Mouse (Mus musculus): Measurements from ENCODE around the gene Myh2. TPM values are rescaled to one million over a fixed set of nuclear protein-coding genes. Genes with fewer than 3 reads are reported as not detected.

Myh2 gene
- polyA plus RNA-seq, 1 experiment from 2014 or later = 0.11 TPM

DNA sequence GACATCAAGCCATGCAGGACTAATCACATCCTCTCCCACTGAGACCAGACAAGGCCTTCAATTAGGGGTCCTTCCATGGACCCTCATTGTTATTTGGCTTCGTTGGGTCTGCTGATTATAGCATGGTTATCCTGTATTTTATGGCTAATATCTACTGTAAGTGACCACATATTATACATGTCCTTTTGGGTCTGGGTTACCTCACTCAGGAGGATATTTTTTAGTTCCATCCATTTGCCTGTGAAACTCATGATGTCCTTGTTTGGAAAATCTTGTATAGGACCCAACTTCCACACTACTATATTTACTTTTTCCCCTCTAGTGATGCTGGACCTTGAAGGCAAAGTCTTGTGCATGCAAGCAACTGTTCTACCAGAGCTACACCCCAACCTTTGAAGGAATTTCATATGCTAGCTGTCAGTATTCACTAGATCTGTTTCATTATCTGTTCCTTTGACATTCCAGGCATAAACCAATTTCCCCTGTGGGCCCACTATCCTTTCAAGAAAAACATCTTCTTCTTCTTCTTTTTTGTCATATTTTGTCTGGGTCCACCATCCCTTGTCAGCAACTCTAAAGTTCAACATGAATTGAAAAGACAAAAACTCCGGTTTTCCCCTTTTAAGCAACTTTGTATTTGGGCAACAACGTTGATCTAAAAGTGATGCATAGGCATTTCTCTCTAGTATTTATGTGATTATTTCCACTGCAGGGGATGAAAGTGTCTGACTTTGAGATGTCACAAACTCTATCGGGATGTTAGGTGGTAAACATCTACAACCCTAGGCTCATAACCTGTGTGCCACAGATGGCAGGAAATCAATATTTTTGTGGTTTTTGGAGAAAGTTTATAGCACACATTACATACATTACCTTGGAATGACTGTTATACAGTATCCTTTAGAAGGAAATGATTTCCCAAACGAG lies 25.1 kb upstream of the Myh2 start:
- Histone ChIP-seq H3K9ac (no peak overlapping the region), H3K4me2 (replicated peaks) (no peak overlapping the region), H3K27me3 (no peaks in the 10 kb centered on the region), H3K4me1 (peaks cover 5% of the 10 kb centered on the region; the same call in 1 of the 2 replicates), H3K4me3 (no peak overlapping the region), H3K27ac (no peak overlapping the region), H3K9me3 (no peaks in the 10 kb centered on the region), H3K36me3 (no peaks in the 10 kb centered on the region)
- ATAC-seq (ENCODE audit: low FRiP score, low read depth) = no peak
- WGBS = 85% methylated on average over 5 of the region's 5 CpGs

DNA sequence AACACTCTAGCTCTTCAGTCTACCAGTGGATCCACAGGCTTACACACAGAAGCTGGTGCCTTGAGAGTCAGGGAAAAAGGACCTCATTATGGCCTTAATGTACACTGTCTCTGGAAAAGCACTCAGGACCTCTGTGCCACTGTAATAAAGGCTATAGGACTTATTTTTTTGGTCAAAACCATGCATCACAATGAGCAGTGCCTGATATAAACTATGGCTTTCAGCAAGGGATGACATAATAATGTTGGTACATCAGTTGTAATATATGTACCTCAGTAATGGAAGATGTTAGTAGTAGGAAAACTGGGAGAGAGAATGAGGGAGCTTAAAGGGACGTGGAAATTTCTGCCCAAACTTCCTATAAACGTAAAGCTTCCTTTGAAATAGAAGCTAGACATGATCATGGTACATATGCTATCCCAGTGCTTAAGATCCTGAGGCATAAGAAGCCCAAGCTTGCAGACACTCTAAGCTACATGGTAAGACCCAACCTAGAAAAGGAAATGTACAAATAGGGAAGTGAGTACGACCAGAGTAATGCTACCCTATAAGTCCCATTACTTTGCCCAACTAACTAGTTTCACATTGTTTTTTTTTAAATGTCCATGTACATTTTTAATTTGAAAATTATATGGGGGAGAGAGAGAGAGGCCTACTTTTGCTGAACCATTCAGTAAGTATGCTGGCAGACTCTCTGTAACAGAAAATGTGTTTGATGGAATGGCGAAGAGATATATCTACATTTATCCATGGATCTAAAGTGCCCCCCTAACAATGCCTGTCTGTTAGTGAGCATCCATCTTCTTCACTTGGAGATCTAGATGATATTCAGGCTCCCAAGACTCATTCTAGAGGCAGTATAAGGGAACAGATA lies 24.2 kb upstream of the Myh2 start:
- H3K4me2 ChIP-seq (replicated peaks) = no peak overlapping the region
- H3K36me3 ChIP-seq = no peaks in the 10 kb centered on the region
- H3K4me3 ChIP-seq = no peak overlapping the region
- no peak for ATAC-seq (ENCODE audit: low FRiP score, low read depth)
- H3K9ac ChIP-seq = no peak overlapping the region
- no peaks in the 10 kb centered on the region for H3K9me3 ChIP-seq
- WGBS = 86% methylated on average over 4 of the region's 4 CpGs
- peaks cover 5% of the 10 kb centered on the region; the same call in 1 of the 2 replicates for H3K4me1 ChIP-seq
- H3K27me3 ChIP-seq = no peaks in the 10 kb centered on the region
- H3K27ac ChIP-seq = no peak overlapping the region

DNA sequence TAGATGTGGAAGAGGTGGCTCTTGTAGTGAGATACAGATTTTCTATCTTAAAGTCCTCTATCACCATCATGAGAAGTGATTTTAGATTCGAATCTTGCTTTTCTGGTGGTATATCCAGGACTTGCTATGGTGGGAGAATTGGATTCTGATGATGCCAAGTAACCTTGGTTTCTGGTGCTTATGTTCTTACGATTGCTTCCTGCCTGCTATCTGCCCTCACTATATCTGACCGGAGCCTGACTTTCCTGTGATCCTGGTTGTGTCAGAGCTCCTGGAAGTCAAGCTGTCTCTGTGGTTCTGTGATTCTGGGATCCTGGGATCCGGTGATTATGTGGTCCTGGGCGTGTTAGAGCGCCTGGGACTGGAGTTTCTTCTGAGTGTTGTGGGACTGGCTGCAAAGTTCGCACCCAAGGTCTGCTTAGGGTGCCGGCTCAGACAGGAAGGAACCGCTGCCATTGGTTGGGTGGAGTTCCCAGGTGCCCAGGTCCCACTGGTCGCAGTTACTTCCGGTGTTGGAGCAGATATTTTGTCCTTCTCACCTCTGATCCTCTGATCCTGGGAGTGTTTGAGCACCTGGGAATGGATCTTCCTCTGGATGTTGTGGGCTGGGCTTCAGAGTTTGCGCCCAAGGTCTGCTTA lies 23.4 kb upstream of the Myh2 start:
- H3K9ac ChIP-seq = no peak overlapping the region
- H3K27ac ChIP-seq = no peak overlapping the region
- no peak overlapping the region for H3K4me3 ChIP-seq
- no peak overlapping the region for H3K4me2 ChIP-seq (replicated peaks)
- H3K4me1 ChIP-seq = peaks cover 5% of the 10 kb centered on the region; the same call in 1 of the 2 replicates
- H3K9me3 ChIP-seq = no peaks in the 10 kb centered on the region
- no peak for ATAC-seq (ENCODE audit: low FRiP score, low read depth)
- no peaks in the 10 kb centered on the region for H3K27me3 ChIP-seq
- 91% methylated on average over 12 of the region's 12 CpGs for WGBS
- H3K36me3 ChIP-seq = no peaks in the 10 kb centered on the region

DNA sequence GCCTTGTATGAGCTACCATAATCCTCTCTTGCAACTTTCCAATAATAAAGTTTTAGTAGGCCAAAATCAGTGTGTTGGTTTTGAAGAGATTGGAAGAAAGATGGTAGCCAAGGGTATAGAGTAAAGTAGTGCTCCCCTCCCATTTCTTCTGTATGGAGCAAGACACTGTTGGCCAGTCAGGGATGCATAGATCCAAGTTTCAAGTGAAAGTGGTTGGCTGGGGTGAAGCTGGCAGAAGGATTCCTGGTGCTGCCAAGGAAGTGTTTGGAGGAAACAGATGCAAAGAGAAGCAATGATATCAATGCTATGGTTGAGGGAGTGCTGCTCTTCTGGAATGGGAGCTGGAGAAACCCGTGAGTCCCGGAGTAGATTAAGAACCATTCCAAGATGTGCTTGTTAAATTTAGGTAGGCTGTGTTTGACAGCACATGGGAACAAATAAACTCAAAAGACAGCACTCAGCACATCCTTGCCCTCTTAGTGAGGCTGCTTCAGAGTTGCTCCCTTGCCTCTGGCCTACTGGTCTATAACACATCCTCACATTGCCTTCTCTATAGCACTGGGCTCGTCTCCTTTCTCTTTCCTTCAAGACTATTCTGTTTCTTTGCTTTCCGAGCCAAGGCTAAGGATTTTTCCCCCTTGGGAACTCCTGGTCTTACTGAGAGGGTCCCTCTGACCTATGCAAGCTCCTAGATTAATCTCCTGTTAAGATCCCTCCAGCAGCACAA lies 22.4 kb upstream of the Myh2 start:
- 86% methylated on average over 4 of the region's 4 CpGs for WGBS
- H3K27ac ChIP-seq = no peak overlapping the region
- H3K9ac ChIP-seq = no peak overlapping the region
- no peak for ATAC-seq (ENCODE audit: low FRiP score, low read depth)
- no peaks in the 10 kb centered on the region for H3K9me3 ChIP-seq
- no peaks in the 10 kb centered on the region for H3K27me3 ChIP-seq
- no peak overlapping the region for H3K4me2 ChIP-seq (replicated peaks)
- H3K4me3 ChIP-seq = no peak overlapping the region
- peaks cover 9% of the 10 kb centered on the region for H3K4me1 ChIP-seq
- no peaks in the 10 kb centered on the region for H3K36me3 ChIP-seq

DNA sequence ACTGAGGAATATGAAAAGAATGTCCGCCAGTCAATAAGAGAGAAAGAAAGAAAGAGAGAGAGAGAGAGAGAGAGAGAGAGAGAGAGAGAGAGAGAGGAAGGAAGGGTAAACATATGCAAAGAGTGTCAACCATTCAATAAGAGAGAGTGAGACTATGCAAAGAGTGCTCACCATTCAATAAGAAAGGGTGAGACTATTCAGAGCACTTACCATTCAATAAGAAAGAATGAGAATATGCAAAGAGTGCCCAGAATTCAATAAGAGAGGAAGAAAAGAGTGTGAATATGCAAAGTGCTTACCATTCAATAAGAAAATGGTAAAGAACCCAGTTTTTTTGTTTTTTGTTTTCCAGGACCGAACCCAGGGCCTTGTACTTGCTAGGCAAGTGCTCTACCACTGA lies 20.6 kb upstream of the Myh2 start:
- Histone ChIP-seq H3K27me3 (no peaks in the 10 kb centered on the region), H3K4me2 (replicated peaks) (no peak overlapping the region), H3K9ac (no peak overlapping the region), H3K27ac (no peak overlapping the region), H3K36me3 (no peaks in the 10 kb centered on the region), H3K4me3 (no peak overlapping the region), H3K9me3 (no peaks in the 10 kb centered on the region), H3K4me1 (peaks cover 4% of the 10 kb centered on the region)
- 89% methylated on average over 2 of the region's 2 CpGs for WGBS
- ATAC-seq (ENCODE audit: low FRiP score, low read depth) = no peak

DNA sequence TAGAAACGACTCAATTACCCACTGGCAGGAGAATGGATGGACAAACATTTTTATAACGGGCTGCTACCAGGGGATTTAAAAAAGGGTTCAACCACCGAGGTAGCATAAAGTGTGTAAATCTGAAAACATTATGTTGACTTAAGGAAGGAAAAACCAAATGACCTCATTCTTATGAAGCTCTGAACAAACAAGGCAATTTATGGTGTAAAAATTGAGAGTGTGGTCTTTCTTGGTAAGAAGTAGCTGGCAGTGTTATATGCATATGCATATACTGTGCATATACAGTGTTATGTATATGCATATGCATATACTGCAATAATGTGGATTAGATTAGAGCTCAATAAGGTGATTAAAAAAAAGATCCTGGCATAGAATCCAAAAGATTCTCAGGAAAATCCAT lies 19.7 kb upstream of the Myh2 start:
- Histone ChIP-seq H3K27ac (no peak overlapping the region), H3K4me1 (peaks cover 4% of the 10 kb centered on the region), H3K9me3 (no peaks in the 10 kb centered on the region), H3K4me3 (no peak overlapping the region), H3K27me3 (no peaks in the 10 kb centered on the region), H3K4me2 (replicated peaks) (no peak overlapping the region), H3K36me3 (no peaks in the 10 kb centered on the region), H3K9ac (no peak overlapping the region)
- ATAC-seq (ENCODE audit: low FRiP score, low read depth) = no peak
- WGBS = 62% methylated on average over 3 of the region's 3 CpGs

DNA sequence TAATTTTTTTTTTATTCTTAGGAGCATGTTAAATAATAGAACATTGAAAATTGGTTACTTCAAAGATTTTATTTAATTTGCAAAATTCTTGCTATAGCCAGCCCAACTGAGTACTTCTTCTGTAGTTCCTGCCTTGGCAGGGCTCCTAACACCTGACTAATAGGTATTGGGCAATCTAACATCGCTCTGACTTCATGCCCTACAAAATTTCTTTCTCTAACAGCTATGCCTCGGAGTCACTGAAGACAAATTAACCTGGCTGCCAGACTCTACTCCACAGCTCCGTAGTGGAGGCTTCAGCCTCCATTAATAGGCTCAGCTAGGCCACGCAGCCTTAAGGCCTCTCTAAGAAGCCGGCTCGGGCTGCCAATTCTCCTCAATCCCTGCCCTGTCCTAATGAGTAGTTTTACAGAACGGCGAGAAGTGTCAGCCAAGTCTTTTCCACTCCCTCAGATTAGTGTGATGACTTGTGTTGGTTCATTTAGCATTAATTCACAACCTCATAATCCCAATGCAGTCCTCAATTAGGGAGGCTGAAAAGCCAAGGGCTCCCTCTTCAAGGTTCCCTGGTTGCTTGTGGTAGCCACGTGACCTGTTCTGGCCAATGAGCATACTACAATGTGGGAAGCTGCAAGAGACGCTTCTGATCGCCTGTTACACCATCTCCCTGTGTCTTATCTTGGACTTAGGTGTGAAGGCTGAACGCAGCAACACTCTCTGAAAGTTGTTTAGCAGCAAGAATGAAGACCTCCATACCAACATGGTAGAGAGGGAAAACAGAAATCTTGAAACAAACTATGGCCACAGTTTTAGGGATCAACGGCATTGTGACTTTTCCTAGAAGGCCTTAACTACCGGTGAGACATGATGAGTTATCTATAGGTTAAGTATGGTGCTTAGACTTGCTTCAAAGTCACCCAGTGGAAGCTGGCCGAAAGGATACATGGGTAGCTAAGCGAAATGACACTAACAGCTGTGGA lies 18.9 kb upstream of the Myh2 start:
- WGBS = 87% methylated on average over 16 of the region's 16 CpGs
- Histone ChIP-seq H3K27ac (no peak overlapping the region), H3K4me2 (replicated peaks) (no peak overlapping the region), H3K27me3 (no peaks in the 10 kb centered on the region), H3K36me3 (no peaks in the 10 kb centered on the region), H3K9me3 (no peaks in the 10 kb centered on the region), H3K9ac (no peak overlapping the region), H3K4me1 (peaks cover 4% of the 10 kb centered on the region), H3K4me3 (no peak overlapping the region)
- ATAC-seq (ENCODE audit: low FRiP score, low read depth) = no peak

DNA sequence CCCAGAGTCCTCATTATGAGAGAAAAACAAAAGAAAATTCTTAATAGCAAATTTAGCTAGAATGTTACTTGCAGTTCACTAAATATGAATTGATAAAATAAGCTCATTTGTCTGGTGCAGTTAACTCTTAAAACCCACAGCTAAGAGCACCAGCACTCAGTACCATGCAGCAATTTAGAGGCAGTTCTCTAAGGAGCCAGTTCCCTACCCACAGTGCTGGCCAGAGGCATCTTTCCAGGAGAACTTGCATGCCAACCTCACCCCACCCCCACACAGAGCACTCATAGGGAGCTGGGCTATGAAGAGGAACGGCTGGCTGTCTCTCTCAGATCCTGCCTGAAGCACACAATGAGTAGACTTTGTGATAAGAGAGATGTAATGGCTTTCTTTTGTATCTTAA lies 17.7 kb upstream of the Myh2 start:
- Histone ChIP-seq H3K9ac (no peak overlapping the region), H3K27ac (no peak overlapping the region), H3K4me2 (replicated peaks) (no peak overlapping the region), H3K4me1 (peaks cover 4% of the 10 kb centered on the region), H3K4me3 (no peak overlapping the region), H3K36me3 (no peaks in the 10 kb centered on the region), H3K27me3 (no peaks in the 10 kb centered on the region), H3K9me3 (no peaks in the 10 kb centered on the region)
- ATAC-seq (ENCODE audit: low FRiP score, low read depth) = no peak
- WGBS = 33% methylated on average over 1 of the region's 1 CpGs

DNA sequence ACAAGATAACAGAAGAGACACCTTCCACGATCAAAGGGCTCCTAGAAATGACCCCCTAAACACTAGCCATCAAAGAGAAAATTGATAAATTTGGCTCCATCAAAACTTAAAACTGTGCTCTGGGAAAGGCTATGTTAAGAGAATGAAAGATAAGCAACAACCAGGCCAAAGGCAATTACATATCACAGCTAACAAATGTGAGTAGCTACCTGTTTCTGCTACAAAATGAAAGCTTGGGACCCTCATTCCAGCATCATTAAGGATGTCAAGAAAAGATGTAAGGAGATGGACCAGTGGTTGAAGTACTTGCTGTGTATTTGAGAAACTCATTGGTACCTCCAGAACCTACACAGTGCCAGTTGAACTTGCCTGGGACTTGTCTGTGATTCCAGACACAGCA lies 17.0 kb upstream of the Myh2 start:
- Histone ChIP-seq H3K27ac (no peak overlapping the region), H3K9ac (no peak overlapping the region), H3K27me3 (no peaks in the 10 kb centered on the region), H3K4me1 (peaks cover 4% of the 10 kb centered on the region), H3K36me3 (no peaks in the 10 kb centered on the region), H3K4me2 (replicated peaks) (no peak overlapping the region), H3K9me3 (no peaks in the 10 kb centered on the region), H3K4me3 (no peak overlapping the region)
- no peak for ATAC-seq (ENCODE audit: low FRiP score, low read depth)
- 74% methylated on average over 1 of the region's 1 CpGs for WGBS

DNA sequence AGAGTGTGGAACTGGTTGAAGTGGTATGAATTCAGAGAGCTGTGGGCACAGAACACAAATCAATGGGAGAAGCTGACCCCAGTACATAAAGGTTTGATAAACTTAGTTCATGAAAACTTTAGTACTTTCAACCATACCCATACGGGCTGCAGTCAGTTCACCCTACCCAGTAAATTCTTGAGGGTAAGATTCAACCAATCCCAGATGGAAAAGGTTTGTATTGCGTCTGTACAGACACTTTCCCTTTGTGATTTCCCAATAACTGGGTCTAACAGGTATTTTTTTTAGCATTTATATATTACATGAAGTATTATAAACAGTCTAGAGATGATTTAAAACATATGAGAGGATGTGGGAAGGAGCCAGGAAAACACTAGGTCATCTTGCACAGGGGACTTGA lies 15.2 kb upstream of the Myh2 start:
- no peak for ATAC-seq (ENCODE audit: low FRiP score, low read depth)
- H3K27me3 ChIP-seq = no peaks in the 10 kb centered on the region
- 57% methylated on average over 2 of the region's 2 CpGs for WGBS
- no peaks in the 10 kb centered on the region for H3K9me3 ChIP-seq
- H3K27ac ChIP-seq = no peak overlapping the region
- H3K9ac ChIP-seq = no peak overlapping the region
- H3K4me3 ChIP-seq = no peak overlapping the region
- peaks cover 4% of the 10 kb centered on the region for H3K4me1 ChIP-seq
- no peaks in the 10 kb centered on the region for H3K36me3 ChIP-seq
- H3K4me2 ChIP-seq (replicated peaks) = no peak overlapping the region

DNA sequence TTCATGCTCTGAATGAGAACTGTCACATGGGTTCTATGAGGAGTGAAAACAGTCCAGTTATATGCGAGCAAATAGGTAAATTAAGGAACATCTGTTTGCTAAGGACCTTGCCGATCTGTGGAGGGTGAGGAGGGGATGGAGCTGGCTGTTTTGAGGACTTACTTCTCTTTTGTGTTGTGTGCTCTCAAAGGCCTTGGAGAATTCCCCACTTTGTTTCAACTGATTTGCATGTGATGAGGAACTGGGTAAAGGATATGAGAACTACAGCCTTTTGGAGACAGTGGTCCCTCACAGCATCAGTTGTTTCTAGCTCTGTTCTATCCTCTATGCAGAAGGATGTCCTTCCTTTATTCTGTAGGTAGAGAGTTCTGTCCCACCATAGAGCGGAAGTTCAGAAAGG lies 10.7 kb upstream of the Myh2 start:
- Histone ChIP-seq H3K9me3 (no peaks in the 10 kb centered on the region), H3K36me3 (no peaks in the 10 kb centered on the region), H3K9ac (no peak overlapping the region), H3K4me1 (no peaks in the 10 kb centered on the region), H3K27ac (no peak overlapping the region), H3K27me3 (no peaks in the 10 kb centered on the region), H3K4me2 (replicated peaks) (no peak overlapping the region), H3K4me3 (no peak overlapping the region)
- WGBS = 86% methylated on average over 3 of the region's 3 CpGs
- no peak for ATAC-seq (ENCODE audit: low FRiP score, low read depth)
